ENCODE assay signal across 8 mouse cellular contexts in the genomic region with DNA sequence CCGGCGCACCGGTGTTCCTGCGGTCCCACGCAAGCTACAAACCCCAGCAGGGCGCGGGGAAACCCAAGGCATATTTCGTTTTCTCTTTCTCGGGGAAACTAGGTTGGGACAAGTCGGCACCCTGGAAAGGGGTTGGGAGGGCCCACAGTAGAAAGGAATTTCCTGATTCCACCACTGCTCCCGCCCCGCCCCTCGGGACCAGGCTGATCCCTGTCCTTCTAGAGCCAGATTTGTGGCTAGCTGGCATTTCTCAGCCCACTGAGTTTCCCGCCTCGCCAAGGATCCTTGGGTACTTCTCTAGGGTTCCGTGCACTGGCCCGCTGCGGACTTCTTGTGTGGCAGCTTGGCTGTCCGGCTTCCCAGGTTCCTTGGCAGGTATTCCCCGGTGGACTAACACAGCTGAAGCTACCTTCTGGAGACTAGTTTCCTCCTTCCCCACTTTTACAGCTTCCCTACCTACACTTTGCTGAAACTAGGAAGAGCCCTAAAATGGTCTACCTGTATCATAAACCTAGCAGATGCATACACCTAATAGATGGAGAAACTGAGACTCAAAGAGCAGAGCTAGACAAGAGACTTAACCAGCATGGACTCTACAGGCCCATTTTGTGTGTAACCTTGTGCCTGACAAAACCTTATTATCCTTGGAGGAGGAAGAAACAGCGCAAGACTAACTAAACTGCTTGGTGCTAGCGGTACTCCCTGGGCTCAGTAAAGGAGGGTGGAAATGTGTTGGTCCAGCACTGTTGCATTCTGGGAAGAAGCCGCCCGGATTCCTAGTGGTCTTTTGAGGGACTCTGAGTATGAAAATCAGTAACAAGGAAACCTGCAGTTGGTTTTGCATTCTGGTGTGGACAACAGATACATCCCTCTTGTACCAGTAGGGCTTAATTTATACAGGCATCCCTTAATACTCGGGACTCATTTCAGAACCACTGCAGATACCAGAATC. TPM values are rescaled to one million over a fixed set of nuclear protein-coding genes. Genes with fewer than 3 reads are reported as not detected.
DNase-seq lines count a peak whose midpoint lies in the region; ATAC-seq and TF ChIP-seq lines count a peak whose summit lies in the region.

No protein-coding gene starts in this region.

- TF ChIP-seq CTCF in bone marrow macrophage, adult 2 months (IDR thresholded peaks at IDR 0.05; ENCODE audit: low read depth, low read length) = no peak; the same call in 1 of the 2 replicates

- intact Hi-C loops in heart, postnatal 14 days (cut with DNase I) = loop anchor here (2.0 kb wide), 1 partner anchor 30 kb away; no protein-coding TSS in a partner anchor

- no peaks in the 10 kb centered on the region for H3K27me3 ChIP-seq in heart, embryonic 11.5 days (ENCODE audit: control insufficient read depth, insufficient read depth, low read length)
- H3K27me3 ChIP-seq in hindbrain, embryonic 10.5 days (ENCODE audit: insufficient read depth, poor library complexity, severe bottlenecking) = peaks cover 8% of the 10 kb centered on the region; the same call in 1 of the 2 replicates
- H3K27me3 ChIP-seq in liver, embryonic 12.5 days (replicated peaks) = peaks cover 62% of the 10 kb centered on the region
- no peaks in the 10 kb centered on the region for H3K27me3 ChIP-seq in neural tube, embryonic 14.5 days (ENCODE audit: control insufficient read depth, insufficient read depth, low read length)

- H3K9ac ChIP-seq in heart, embryonic 11.5 days (ENCODE audit: low read depth, low read length) = peak overlapping the region; percentile 97
- H3K9ac ChIP-seq in liver, embryonic 12.5 days = peak overlapping the region; percentile 39
- H3K9ac ChIP-seq in neural tube, embryonic 14.5 days (replicated peaks; ENCODE audit: low read depth, low read length) = peak overlapping the region; percentile 79

- H3K27ac ChIP-seq in heart, embryonic 11.5 days (ENCODE audit: low read depth, low read length) = peak overlapping the region; percentile 97
- H3K27ac ChIP-seq in bone marrow macrophage, adult 2 months (ENCODE audit: insufficient read depth, low read depth, low read length) = peak overlapping the region; percentile 79
- peak overlapping the region; percentile 93 for H3K27ac ChIP-seq in hindbrain, embryonic 10.5 days
- H3K27ac ChIP-seq in liver, embryonic 12.5 days = peak overlapping the region; percentile 57
- H3K27ac ChIP-seq in neural tube, embryonic 14.5 days (ENCODE audit: low read depth, low read length) = peak overlapping the region; percentile 49; the same call in 1 of the 2 replicates

- peak overlapping the region; percentile 67 for H3K4me2 ChIP-seq in heart, embryonic 11.5 days
- H3K4me2 ChIP-seq in liver, embryonic 12.5 days = peak overlapping the region; percentile 76
- H3K4me2 ChIP-seq in neural tube, embryonic 14.5 days (ENCODE audit: low read depth, low read length) = peak overlapping the region; percentile 78

- peaks cover 27% of the 10 kb centered on the region for H3K4me1 ChIP-seq in heart, embryonic 11.5 days (ENCODE audit: control insufficient read depth, insufficient read depth, low read length)
- peaks cover 17% of the 10 kb centered on the region for H3K4me1 ChIP-seq in bone marrow macrophage, adult 2 months (ENCODE audit: control insufficient read depth, insufficient read depth, low read length)
- peaks cover 28% of the 10 kb centered on the region for H3K4me1 ChIP-seq in hindbrain, embryonic 10.5 days (replicated peaks)
- peaks cover 15% of the 10 kb centered on the region; the same call in 1 of the 2 replicates for H3K4me1 ChIP-seq in liver, embryonic 12.5 days
- H3K4me1 ChIP-seq in neural tube, embryonic 14.5 days (ENCODE audit: control insufficient read depth, insufficient read depth, low read length) = peaks cover 6% of the 10 kb centered on the region; the same call in 1 of the 2 replicates

- ATAC-seq in heart, embryonic 11.5 days (replicated peaks; ENCODE audit: insufficient number of reproducible peaks, low FRiP score, low TSS enrichment) = peak; percentile 15; the same call in 1 of the 2 replicates
- peak; percentile 20; the same call in 1 of the 2 replicates for ATAC-seq in liver, embryonic 12.5 days
- ATAC-seq in neural tube, embryonic 14.5 days (ENCODE audit: low read depth) = peak; percentile 7; the same call in 1 of the 2 replicates

- H3K9me3 ChIP-seq in heart, embryonic 11.5 days (replicated peaks; ENCODE audit: control insufficient read depth, low read length) = no peaks in the 10 kb centered on the region
- H3K9me3 ChIP-seq in hindbrain, embryonic 10.5 days = no peaks in the 10 kb centered on the region
- H3K9me3 ChIP-seq in liver, embryonic 12.5 days (replicated peaks) = no peaks in the 10 kb centered on the region
- no peaks in the 10 kb centered on the region for H3K9me3 ChIP-seq in neural tube, embryonic 14.5 days (ENCODE audit: control insufficient read depth, low read length)

- no peak for TF ChIP-seq POLR2A in bone marrow macrophage, adult 2 months (IDR thresholded peaks at IDR 0.05; ENCODE audit: borderline replicate concordance, low read depth, low read length)

- WGBS in heart, embryonic 11.5 days (ENCODE audit: insufficient replicate concordance) = 13% methylated on average over 25 of the region's 25 CpGs
- 12% methylated on average over 25 of the region's 25 CpGs for WGBS in hindbrain, embryonic 10.5 days
- WGBS in liver, embryonic 12.5 days (ENCODE audit: insufficient replicate concordance) = 18% methylated on average over 25 of the region's 25 CpGs
- 15% methylated on average over 25 of the region's 25 CpGs for WGBS in neural tube, embryonic 14.5 days

- no peak for DNase-seq in heart, postnatal 14 days
- DNase-seq in hindbrain, embryonic 10.5 days (ENCODE audit: low spot score) = no peak
- DNase-seq in adipocyte (ENCODE audit: low spot score) = no peak
- no peak for DNase-seq in left cerebral cortex, adult 11 months (ENCODE audit: low spot score)

- peak overlapping the region; percentile 87 for H3K4me3 ChIP-seq in heart, embryonic 11.5 days (ENCODE audit: low read depth, low read length)
- H3K4me3 ChIP-seq in bone marrow macrophage, adult 2 months (ENCODE audit: insufficient read depth, low read length) = peak overlapping the region; percentile 83
- peak overlapping the region; percentile 90 for H3K4me3 ChIP-seq in hindbrain, embryonic 10.5 days
- H3K4me3 ChIP-seq in liver, embryonic 12.5 days = peak overlapping the region; percentile 65
- H3K4me3 ChIP-seq in neural tube, embryonic 14.5 days (ENCODE audit: low read depth, low read length) = peak overlapping the region; percentile 62

- H3K36me3 ChIP-seq in heart, embryonic 11.5 days (ENCODE audit: control insufficient read depth, insufficient read depth, low read length) = no peaks in the 10 kb centered on the region
- no peaks in the 10 kb centered on the region for H3K36me3 ChIP-seq in hindbrain, embryonic 10.5 days
- no peaks in the 10 kb centered on the region for H3K36me3 ChIP-seq in liver, embryonic 12.5 days
- no peaks in the 10 kb centered on the region for H3K36me3 ChIP-seq in neural tube, embryonic 14.5 days (ENCODE audit: control insufficient read depth, insufficient read depth, low read length)

RNA-seq across cellular contexts. Expression of a gene that starts 0.8 kb away (rescaled TPM):
- 53.2 and 54.1 TPM in 2 replicates for polyA plus RNA-seq in heart, embryonic 11.5 days (2014; fragmentation: Nextera tagmentation; extraction: Ambion mirVana)
- 10 to 100 TPM; 49.7 to 51.0 TPM for total RNA-seq in heart, postnatal 14 days (2021)
- polyA plus RNA-seq in bone marrow macrophage, adult 2 months (2012; ENCODE audit: insufficient read depth, insufficient read length, missing spikeins) = 60.2 and 62.4 TPM in 2 replicates
- 24.1 and 27.6 TPM in 2 replicates for polyA plus RNA-seq in hindbrain, embryonic 10.5 days (2016; fragmentation: Nextera tagmentation; extraction: Ambion mirVana)
- 15.6 and 15.9 TPM in 2 replicates for polyA plus RNA-seq in liver, embryonic 12.5 days (2016; fragmentation: Nextera tagmentation; extraction: Ambion mirVana)
- polyA plus RNA-seq in neural tube, embryonic 14.5 days (2014; fragmentation: Nextera tagmentation; extraction: Ambion mirVana) = 10.3 and 11.0 TPM in 2 replicates

Comparison
In these comparisons a context has a peak if more than half of its experiments do, and no peak if none do; other contexts are left out.
1. H3K9ac ChIP-seq: peak in every context shown above with its lines; median percentile 97 in heart, embryonic 11.5 days; 79 in neural tube, embryonic 14.5 days; 39 in liver, embryonic 12.5 days.